Mouse (Mus musculus): ENCODE data around the gene Tbc1d10a. TPM values are rescaled to one million over a fixed set of nuclear protein-coding genes. Genes with fewer than 3 reads are reported as not detected.

Gene Tbc1d10a
- total and polyA plus RNA-seq, 2 experiments from 2014 or later: 31.9 to 48.4 TPM

GRCm38 (mm10) chr11:4146381-4146780 is 40.2 kb upstream of the Tbc1d10a start:
- WGBS: 80% methylated on average over 6 of the region's 6 CpGs
- H3K4me3 ChIP-seq (ENCODE audit: low read depth, low read length): no peak overlapping the region
- ATAC-seq (ENCODE audit: low FRiP score) (no peak), DNase-seq (ENCODE audit: low spot score) (no peak)
- H3K4me1 ChIP-seq (ENCODE audit: insufficient read depth, low read length): no peaks in the 10 kb centered on the region
- H3K36me3 ChIP-seq (ENCODE audit: insufficient read depth, low read length): peaks cover 34% of the 10 kb centered on the region
- no peak overlapping the region for H3K9ac ChIP-seq (replicated peaks; ENCODE audit: low read length, poor library complexity, severe bottlenecking)
- no peak overlapping the region for H3K4me2 ChIP-seq (ENCODE audit: low read depth, low read length, poor library complexity, severe bottlenecking)
- H3K27me3 ChIP-seq (ENCODE audit: insufficient read depth, low read length): no peaks in the 10 kb centered on the region
- no peaks in the 10 kb centered on the region for H3K9me3 ChIP-seq (ENCODE audit: low read length)
- no peak overlapping the region for H3K27ac ChIP-seq (ENCODE audit: low read depth, low read length)
- TF ChIP-seq CTCF (IDR thresholded peaks at IDR 0.05): no peak

DNA sequence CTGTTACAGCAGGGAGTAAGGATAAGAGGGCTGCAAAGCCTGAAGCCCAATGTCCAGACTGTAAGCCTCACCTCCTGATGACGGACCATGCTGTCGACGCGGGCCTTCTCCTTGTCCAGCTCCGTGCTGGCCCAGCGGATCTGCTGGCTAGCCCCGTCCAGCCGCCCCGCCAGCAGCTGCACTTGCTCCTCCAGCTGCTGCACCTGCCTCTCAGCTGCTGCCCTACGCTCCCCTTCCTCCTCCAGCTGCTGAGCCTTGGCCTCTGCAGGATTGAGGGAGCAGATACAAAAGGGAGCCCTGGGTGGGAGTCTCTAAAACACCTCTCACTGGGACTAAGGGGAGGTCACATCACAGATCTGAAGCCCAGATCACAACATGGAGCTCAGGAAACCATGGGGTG is 39.5 kb upstream of the Tbc1d10a start:
- WGBS: 81% methylated on average over 10 of the region's 10 CpGs
- Histone ChIP-seq H3K27ac (ENCODE audit: low read depth, low read length) (no peak overlapping the region), H3K36me3 (ENCODE audit: insufficient read depth, low read length) (peaks cover 35% of the 10 kb centered on the region), H3K27me3 (ENCODE audit: insufficient read depth, low read length) (no peaks in the 10 kb centered on the region), H3K4me2 (ENCODE audit: low read depth, low read length, poor library complexity, severe bottlenecking) (no peak overlapping the region), H3K4me3 (ENCODE audit: low read depth, low read length) (no peak overlapping the region), H3K9me3 (ENCODE audit: low read length) (no peaks in the 10 kb centered on the region), H3K9ac (replicated peaks; ENCODE audit: low read length, poor library complexity, severe bottlenecking) (no peak overlapping the region), H3K4me1 (ENCODE audit: insufficient read depth, low read length) (no peaks in the 10 kb centered on the region)
- DNase-seq (ENCODE audit: low spot score) (no peak), ATAC-seq (ENCODE audit: low FRiP score) (no peak)
- no peak for TF ChIP-seq CTCF (IDR thresholded peaks at IDR 0.05)

DNA sequence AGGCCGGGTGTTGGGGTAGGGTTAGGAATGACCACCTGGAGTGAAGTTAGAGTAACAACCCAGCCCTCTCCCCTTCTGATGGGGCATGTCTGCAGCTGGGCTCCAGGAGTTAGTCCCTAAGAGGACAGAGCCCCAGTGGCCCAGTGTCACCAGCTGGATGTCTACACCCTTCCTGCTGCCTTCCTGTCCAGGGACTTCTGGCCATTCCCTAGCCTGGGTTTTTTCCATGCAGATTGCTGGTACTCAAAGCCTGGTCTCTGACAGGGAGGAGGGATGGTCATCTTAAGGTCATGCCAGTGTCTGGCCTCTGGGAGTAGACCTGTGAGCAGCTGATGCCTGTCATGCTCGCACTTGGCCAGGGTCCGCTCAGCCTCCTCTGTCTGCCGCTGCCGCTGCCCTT is 38.5 kb upstream of the Tbc1d10a start:
- no peak for ATAC-seq (ENCODE audit: low FRiP score)
- TF ChIP-seq CTCF (IDR thresholded peaks at IDR 0.05): no peak
- H3K27me3 ChIP-seq (ENCODE audit: insufficient read depth, low read length): no peaks in the 10 kb centered on the region
- no peak overlapping the region for H3K9ac ChIP-seq (replicated peaks; ENCODE audit: low read length, poor library complexity, severe bottlenecking)
- H3K36me3 ChIP-seq (ENCODE audit: insufficient read depth, low read length): peaks cover 25% of the 10 kb centered on the region
- H3K4me3 ChIP-seq (ENCODE audit: low read depth, low read length): no peak overlapping the region
- WGBS: 89% methylated on average over 5 of the region's 5 CpGs
- H3K4me2 ChIP-seq (ENCODE audit: low read depth, low read length, poor library complexity, severe bottlenecking): no peak overlapping the region
- no peak overlapping the region for H3K27ac ChIP-seq (ENCODE audit: low read depth, low read length)
- no peaks in the 10 kb centered on the region for H3K9me3 ChIP-seq (ENCODE audit: low read length)
- no peaks in the 10 kb centered on the region for H3K4me1 ChIP-seq (ENCODE audit: insufficient read depth, low read length)
- DNase-seq (ENCODE audit: low spot score): no peak

GRCm38 (mm10) chr11:4148536-4149156 is 37.9 kb upstream of the Tbc1d10a start:
- Histone ChIP-seq H3K4me3 (ENCODE audit: low read depth, low read length) (no peak overlapping the region), H3K4me2 (ENCODE audit: low read depth, low read length, poor library complexity, severe bottlenecking) (no peak overlapping the region), H3K9me3 (ENCODE audit: low read length) (no peaks in the 10 kb centered on the region), H3K27me3 (ENCODE audit: insufficient read depth, low read length) (no peaks in the 10 kb centered on the region), H3K27ac (ENCODE audit: low read depth, low read length) (no peak overlapping the region), H3K4me1 (ENCODE audit: insufficient read depth, low read length) (no peaks in the 10 kb centered on the region), H3K9ac (replicated peaks; ENCODE audit: low read length, poor library complexity, severe bottlenecking) (no peak overlapping the region), H3K36me3 (ENCODE audit: insufficient read depth, low read length) (peaks cover 21% of the 10 kb centered on the region)
- DNase-seq (ENCODE audit: low spot score) (no peak), ATAC-seq (ENCODE audit: low FRiP score) (no peak)
- WGBS: 82% methylated on average over 9 of the region's 9 CpGs
- no peak for TF ChIP-seq CTCF (IDR thresholded peaks at IDR 0.05)

- 90% methylated on average over 6 of the region's 6 CpGs for WGBS
- H3K9ac ChIP-seq (replicated peaks; ENCODE audit: low read length, poor library complexity, severe bottlenecking): no peak overlapping the region
- H3K27ac ChIP-seq (ENCODE audit: low read depth, low read length): no peak overlapping the region
- H3K4me2 ChIP-seq (ENCODE audit: low read depth, low read length, poor library complexity, severe bottlenecking): no peak overlapping the region
- no peaks in the 10 kb centered on the region for H3K4me1 ChIP-seq (ENCODE audit: insufficient read depth, low read length)
- DNase-seq (ENCODE audit: low spot score): no peak
- ATAC-seq (ENCODE audit: low FRiP score): no peak
- no peak for TF ChIP-seq CTCF (IDR thresholded peaks at IDR 0.05)
- H3K4me3 ChIP-seq (ENCODE audit: low read depth, low read length): no peak overlapping the region
- H3K9me3 ChIP-seq (ENCODE audit: low read length): no peaks in the 10 kb centered on the region
- H3K27me3 ChIP-seq (ENCODE audit: insufficient read depth, low read length): no peaks in the 10 kb centered on the region
- peaks cover 19% of the 10 kb centered on the region for H3K36me3 ChIP-seq (ENCODE audit: insufficient read depth, low read length)
Measured at GRCm38 (mm10) chr11:4149886-4150285, 36.7 kb upstream of the Tbc1d10a start.

- Histone ChIP-seq H3K36me3 (ENCODE audit: insufficient read depth, low read length) (peaks cover 8% of the 10 kb centered on the region; the same call in 1 of the 2 replicates), H3K4me3 (ENCODE audit: low read depth, low read length) (no peak overlapping the region), H3K9me3 (ENCODE audit: low read length) (no peaks in the 10 kb centered on the region), H3K9ac (replicated peaks; ENCODE audit: low read length, poor library complexity, severe bottlenecking) (no peak overlapping the region), H3K27me3 (ENCODE audit: insufficient read depth, low read length) (no peaks in the 10 kb centered on the region), H3K4me2 (ENCODE audit: low read depth, low read length, poor library complexity, severe bottlenecking) (no peak overlapping the region), H3K4me1 (ENCODE audit: insufficient read depth, low read length) (no peaks in the 10 kb centered on the region), H3K27ac (ENCODE audit: low read depth, low read length) (no peak overlapping the region)
- no peak for DNase-seq (ENCODE audit: low spot score)
- no peak for ATAC-seq (ENCODE audit: low FRiP score)
- WGBS: 95% methylated on average over 7 of the region's 7 CpGs
- TF ChIP-seq CTCF (IDR thresholded peaks at IDR 0.05): no peak
Measured at GRCm38 (mm10) chr11:4153694-4154093, 32.9 kb upstream of the Tbc1d10a start.

Measured in midbrain, postnatal 0 days (tissue).